Mouse (Mus musculus): ENCODE results near the gene Dus4l. TPM values are rescaled to one million over a fixed set of nuclear protein-coding genes. Genes with fewer than 3 reads are reported as not detected.
A peak's percentile ranks its signal among the peaks of the same experiment; 100 is the strongest.
"Not testable (repeated sequence)": the region's sequence is repeated elsewhere in the genome, so short reads cannot be mapped to it uniquely, and the experiment has no call there.

Dus4l gene
- 10 to 100 TPM in 1 of 2 experiments, 1 to 10 TPM in 1; 8.8 to 10.1 TPM for total RNA-seq (2021)
- long read RNA-seq, experiment 1, partial matches to known transcripts, result 0 of 2 reads
- long read RNA-seq, experiment 1, other reads (novel, unspliced or antisense), result 0 of 2 reads
- long read RNA-seq, experiment 2, partial matches to known transcripts, result 0 of 2 reads
- long read RNA-seq, experiment 2, other reads (novel, unspliced or antisense), result 0 of 2 reads

- intact Hi-C loops (cut with DNase I), result loop anchor here (10.0 kb wide), 1 partner anchor 270 kb away; no protein-coding TSS in a partner anchor
These were observed at the start of gene Dus4l, which contains the start of gene Cog5 for GRCm38 (mm10) chr12:31654197-31654964. Dus4l (minus strand) TSS chr12:31654826. Cog5 (plus strand) TSS chr12:31654869.

GRCm38 (mm10) chr12:31703904-31704303 lies 49.3 kb upstream of the Dus4l start:
- no peak for DNase-seq (ENCODE audit: low spot score in 2 of 2)
- intact Hi-C loops (cut with DNase I), result no loop called here

More at GRCm38 (mm10) chr12:31654197-31654964, at the start of gene Dus4l, which contains the start of gene Cog5:
- DNase-seq (ENCODE audit: low spot score in 2 of 2), result peak; percentile 93 to 97

GRCm38 (mm10) chr12:31701411-31701810 lies 46.8 kb upstream of the Dus4l start:
- DNase-seq (ENCODE audit: low spot score in 2 of 2), result no peak
- intact Hi-C loops (cut with DNase I), result no loop called here

DNA sequence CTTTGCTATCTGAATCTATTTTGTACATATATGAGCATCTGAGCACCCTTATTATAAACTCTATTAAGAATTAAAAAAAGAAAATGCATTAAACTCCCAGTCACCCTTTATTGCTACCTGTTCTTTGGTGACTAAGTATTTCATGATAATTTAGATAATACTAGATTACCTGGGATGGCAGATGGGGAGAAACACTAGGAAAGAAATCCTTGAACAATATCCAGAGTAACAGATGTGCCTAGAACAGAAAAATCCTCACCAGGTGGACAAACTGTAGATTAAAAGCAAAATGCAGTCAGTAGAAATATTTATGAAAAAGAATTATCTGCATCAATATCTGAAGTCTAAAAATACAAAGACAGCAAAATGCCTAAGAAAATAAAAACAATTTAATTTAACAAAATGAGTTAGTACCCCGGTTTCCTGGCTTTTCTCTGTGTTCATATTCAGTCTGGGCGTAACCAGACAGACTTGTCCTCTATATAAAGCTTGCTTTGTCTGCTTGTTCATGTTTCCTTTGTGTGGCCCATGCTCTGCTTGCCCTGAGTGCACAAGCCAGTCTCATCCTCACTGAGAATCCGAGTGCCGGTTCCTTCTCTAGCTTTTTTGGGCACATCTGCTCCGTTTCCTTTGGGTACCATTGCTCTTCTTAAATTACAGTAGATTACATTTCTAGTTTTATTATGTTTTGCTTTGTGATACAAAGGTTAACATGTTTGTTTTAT lies 46.2 kb upstream of the Dus4l start:
- DNase-seq (ENCODE audit: low spot score in 2 of 2), result no peak
- intact Hi-C loops (cut with DNase I), result no loop called here

DNA sequence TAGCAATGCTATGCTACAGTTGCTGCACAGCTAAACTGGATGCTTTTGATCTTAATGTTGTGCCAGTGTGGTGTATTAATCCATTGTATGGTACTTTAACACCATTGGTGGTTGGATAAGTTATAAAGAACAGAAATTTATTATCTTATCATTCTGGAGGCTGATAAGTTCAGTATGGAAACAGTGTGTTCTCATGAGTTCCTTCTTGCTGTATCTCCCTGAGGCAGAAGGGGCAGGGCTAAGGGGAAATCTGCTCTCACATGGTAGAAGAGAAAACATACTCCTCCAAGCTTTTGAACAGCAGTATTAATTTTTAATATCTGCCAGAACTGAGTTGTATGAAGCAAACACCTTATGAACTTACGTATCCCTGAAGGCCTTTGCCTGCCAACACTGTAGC lies 38.7 kb upstream of the Dus4l start:
- DNase-seq (ENCODE audit: low spot score in 2 of 2), result no peak

DNA sequence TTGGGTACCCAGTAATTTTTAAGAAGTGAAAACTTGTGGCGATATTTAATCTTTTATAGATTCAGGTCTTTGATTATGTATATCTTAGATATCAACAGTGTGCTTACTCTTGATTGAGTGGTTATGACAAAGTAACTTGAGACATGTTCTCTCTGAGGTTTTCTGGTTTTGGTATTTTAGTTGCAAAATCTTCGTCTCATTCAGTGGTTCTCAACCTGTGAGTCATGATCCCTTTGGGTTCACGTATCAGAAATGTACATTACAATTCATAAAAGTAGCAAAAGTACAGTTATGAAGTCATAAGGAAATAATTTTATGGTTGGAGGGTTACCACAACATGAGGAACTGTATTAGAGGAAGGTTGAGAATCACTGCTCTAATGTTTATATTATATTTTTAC lies 32.1 kb upstream of the Dus4l start:
- intact Hi-C loops (cut with DNase I), result no loop called here
- no peak for DNase-seq (ENCODE audit: low spot score in 2 of 2)

More for the DNA sequence above, 38.7 kb upstream of the Dus4l start:
- intact Hi-C loops (cut with DNase I), result no loop called here

GRCm38 (mm10) chr12:31667187-31667586 lies 12.6 kb upstream of the Dus4l start:
- intact Hi-C loops (cut with DNase I), result no loop called here
- no peak for DNase-seq (ENCODE audit: low spot score in 2 of 2)

GRCm38 (mm10) chr12:31665999-31666398 lies 11.4 kb upstream of the Dus4l start:
- intact Hi-C loops (cut with DNase I), result no loop called here
- DNase-seq (ENCODE audit: low spot score in 2 of 2), result no peak

DNA sequence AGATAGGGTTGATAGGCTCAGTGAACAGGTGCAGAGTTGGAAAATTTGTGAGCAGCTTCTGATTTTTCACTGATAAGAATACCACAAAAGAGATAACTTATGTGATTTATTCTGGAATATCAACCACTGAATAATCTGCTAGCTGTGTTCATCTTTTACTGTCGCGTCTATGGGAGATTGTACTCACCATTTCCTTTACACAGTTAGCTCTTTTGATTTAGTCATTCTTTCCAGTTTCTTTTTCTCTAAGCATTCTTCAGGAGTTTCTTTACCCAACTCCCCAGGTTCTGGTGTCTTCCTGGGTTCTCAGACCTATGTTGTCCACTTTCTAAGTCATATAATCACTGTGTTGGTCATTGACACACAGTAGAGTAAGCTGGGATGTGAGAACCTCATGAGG lies 2.2 kb upstream of the Dus4l start:
- intact Hi-C loops (cut with DNase I), result loop anchor here (10.0 kb wide), 1 partner anchor 268 kb away; no protein-coding TSS in a partner anchor
- DNase-seq (ENCODE audit: low spot score in 2 of 2), result no peak

DNA sequence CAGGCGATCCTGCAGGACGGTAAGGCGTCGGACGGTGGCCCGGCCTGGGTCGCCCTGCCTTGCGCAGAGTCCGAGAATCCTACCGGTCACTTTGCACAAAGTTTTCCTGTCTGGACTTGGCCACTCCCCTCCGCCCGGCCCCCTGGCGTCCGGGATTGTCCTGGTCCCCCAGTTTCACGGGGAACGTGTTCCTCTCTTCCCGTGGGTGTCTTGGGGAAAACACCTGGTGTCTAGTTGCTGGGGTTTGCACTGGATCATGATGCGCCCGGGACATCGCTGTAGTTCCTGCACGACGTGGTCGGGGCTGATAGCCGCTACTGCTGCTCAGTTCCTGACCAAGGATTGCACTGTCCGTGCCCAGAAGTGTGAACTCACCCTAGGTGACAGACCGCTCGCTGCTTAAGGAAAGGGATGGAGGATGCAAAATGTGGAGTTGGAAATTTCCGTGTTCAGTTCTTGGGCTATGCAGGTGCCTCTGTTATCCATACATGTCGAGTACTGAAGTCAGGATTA lies 395 bp upstream of the Dus4l start:
- DNase-seq (ENCODE audit: low spot score in 2 of 2), result no peak
- intact Hi-C loops (cut with DNase I), result loop anchor here (10.0 kb wide), 1 partner anchor 270 kb away; no protein-coding TSS in a partner anchor

GRCm38 (mm10) chr12:31653611-31654010 lies 1.0 kb downstream of the Dus4l start:
- no peak for DNase-seq (ENCODE audit: low spot score in 2 of 2)
- intact Hi-C loops (cut with DNase I), result loop anchor here (10.0 kb wide), 1 partner anchor 271 kb away; no protein-coding TSS in a partner anchor

- DNase-seq (ENCODE audit: low spot score in 2 of 2), result no peak
- intact Hi-C loops (cut with DNase I), result loop anchor here (10.0 kb wide), 1 partner anchor 130 kb away; no protein-coding TSS in a partner anchor
These were observed 19.4 kb downstream of the Dus4l start for GRCm38 (mm10) chr12:31635240-31635607.

GRCm38 (mm10) chr12:31634343-31635239 lies 20.0 kb downstream of the Dus4l start, which contains the start of gene Bcap29:
Bcap29 (minus strand) TSS chr12:31634658.
- peak; percentile 49 to 69 for DNase-seq (ENCODE audit: low spot score in 2 of 2)
- intact Hi-C loops (cut with DNase I), result loop anchor here (10.0 kb wide), 1 partner anchor 130 kb away; no protein-coding TSS in a partner anchor

DNA sequence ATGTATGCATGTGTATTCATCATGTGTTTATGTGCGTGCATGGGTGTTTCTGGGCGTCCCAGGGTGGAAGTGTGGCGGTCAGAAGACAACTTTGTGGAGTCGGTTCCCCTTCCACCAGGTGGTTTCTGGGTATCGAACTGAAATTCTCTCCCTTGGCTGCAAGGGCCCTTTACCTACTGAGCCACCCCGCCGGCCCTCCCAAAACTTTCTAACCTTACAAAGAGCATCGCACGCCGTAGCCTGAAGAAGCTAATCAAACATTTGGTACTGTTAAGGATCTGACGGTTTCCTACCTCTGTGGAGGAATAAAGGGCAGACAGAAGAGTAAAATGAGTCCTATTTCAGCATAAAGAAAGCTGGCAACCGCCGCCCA lies 20.7 kb downstream of the Dus4l start:
- DNase-seq (ENCODE audit: low spot score in 2 of 2), result no peak
- intact Hi-C loops (cut with DNase I), result loop anchor here (10.0 kb wide), 1 partner anchor 129 kb away; no protein-coding TSS in a partner anchor

- DNase-seq (ENCODE audit: low spot score in 2 of 2); intact Hi-C loops (cut with DNase I): not testable (repeated sequence)
These were observed 26.2 kb downstream of the Dus4l start for GRCm38 (mm10) chr12:31628396-31628795.

DNA sequence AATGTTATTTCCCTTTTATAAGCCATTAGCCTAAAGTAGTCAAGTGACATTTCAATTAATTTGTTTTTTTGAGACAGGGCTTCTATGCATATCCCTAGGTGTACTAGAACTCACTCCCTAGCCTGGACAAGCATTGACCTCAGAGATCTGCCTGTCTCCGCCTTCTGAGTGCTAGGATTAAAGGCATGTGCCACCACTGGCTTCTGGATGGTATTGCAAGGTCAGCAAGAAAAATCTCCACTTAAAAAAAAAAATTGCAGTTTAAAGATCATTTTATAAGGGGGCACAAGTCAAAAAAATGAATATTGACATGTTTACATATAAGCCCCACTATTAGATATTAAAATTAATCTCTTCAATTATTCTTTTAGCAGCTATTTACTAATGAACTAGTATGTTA lies 29.6 kb downstream of the Dus4l start:
- intact Hi-C loops (cut with DNase I), result no loop called here
- DNase-seq (ENCODE audit: low spot score in 2 of 2), result no peak

DNA sequence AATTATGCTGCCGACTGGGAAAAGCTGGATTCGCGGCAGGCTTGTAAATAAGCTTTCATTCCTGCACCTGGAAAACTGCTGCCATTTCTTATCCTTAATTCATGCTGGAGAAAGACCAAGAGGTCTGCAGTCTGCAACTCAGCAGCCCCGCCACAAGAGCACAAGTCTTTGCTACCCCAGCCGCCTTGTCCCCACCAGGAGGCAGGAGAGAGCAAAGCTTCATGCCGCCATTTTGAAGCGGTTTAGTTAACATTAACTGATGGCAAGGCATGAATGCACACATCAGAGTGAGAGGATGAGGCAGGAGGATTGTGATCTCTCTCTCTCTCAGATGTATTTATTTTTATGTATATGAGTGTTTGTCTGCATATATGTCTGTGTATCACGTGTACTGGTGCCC lies 34.5 kb downstream of the Dus4l start:
- no peak for DNase-seq (ENCODE audit: low spot score in 2 of 2)
- intact Hi-C loops (cut with DNase I), result no loop called here

DNA sequence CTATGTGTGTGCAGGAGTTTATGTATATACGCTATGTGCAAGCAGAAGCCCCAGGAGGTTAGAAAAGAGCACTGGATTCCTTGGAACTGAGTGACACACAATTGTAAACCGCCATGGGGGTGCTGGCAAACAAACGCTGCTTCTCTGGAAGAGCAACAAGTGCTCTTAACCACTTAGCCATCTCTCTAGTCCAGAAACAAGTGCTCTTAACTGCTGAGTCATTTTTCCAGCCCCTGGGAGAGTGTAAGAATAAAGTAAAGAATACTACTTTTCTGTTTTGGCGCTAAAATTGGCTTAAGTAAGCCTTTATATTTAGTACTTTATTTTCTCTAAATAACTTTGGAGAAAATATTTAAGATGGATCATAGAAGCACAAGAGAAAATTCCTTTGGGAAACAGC lies 41.3 kb downstream of the Dus4l start:
- intact Hi-C loops (cut with DNase I), result no loop called here
- no peak for DNase-seq (ENCODE audit: low spot score in 2 of 2)

- intact Hi-C loops (cut with DNase I), result no loop called here
- no peak for DNase-seq (ENCODE audit: low spot score in 2 of 2)
These were observed 46.5 kb downstream of the Dus4l start for GRCm38 (mm10) chr12:31608138-31608537.
